Mouse (Mus musculus) embryonic facial prominence, embryonic 13.5 days (tissue): ENCODE results near the gene Gm42417. TPM values are rescaled to one million over a fixed set of nuclear protein-coding genes. Genes with fewer than 3 reads are reported as not detected.
A peak's percentile ranks its signal among the peaks of the same experiment; 100 is the strongest.

Experiments
- ATAC-seq: fragments of 200-750 bp; cut with Nextera tagmentation; 2 replicates; pipeline ENCODE4 v1.8.0; 2017; ENCODE audit warnings: low read depth; ENCODE audit not compliant: insufficient number of reproducible peaks, insufficient read depth, low FRiP score, low TSS enrichment
- H3K27ac ChIP-seq: fragments of 300-500 bp; sonication (generic); 2 replicates; pipeline ENCODE4 v1.5.1; 2015; ENCODE audit warnings: moderate library complexity, mild to moderate bottlenecking, inconsistent platforms
- H3K27me3 ChIP-seq: fragments of 300-500 bp; sonication (generic); 2 replicates; pipeline ENCODE4 v1.6.1; 2015; ENCODE audit warnings: mild to moderate bottlenecking, inconsistent platforms
- H3K36me3 ChIP-seq: fragments of 300-500 bp; sonication (generic); 2 replicates; pipeline ENCODE4 v1.6.1; 2015; ENCODE audit warnings: mild to moderate bottlenecking, inconsistent platforms
- H3K4me1 ChIP-seq: fragments of 300-500 bp; sonication (generic); 2 replicates; pipeline ENCODE4 v1.6.1; 2015; ENCODE audit warnings: inconsistent platforms
- H3K4me2 ChIP-seq: fragments of 300-500 bp; sonication (generic); 2 replicates; pipeline ENCODE4 v1.6.1; 2015; ENCODE audit warnings: moderate library complexity, mild to moderate bottlenecking, inconsistent platforms
- H3K4me3 ChIP-seq: fragments of 300-500 bp; sonication (generic); 2 replicates; pipeline ENCODE4 v1.5.1; 2015; ENCODE audit warnings: mild to moderate bottlenecking, inconsistent platforms
- H3K9ac ChIP-seq: fragments of 300-500 bp; sonication (generic); 2 replicates; pipeline ENCODE4 v1.6.1; 2015; ENCODE audit warnings: mild to moderate bottlenecking, inconsistent platforms
- H3K9me3 ChIP-seq: fragments of 300-500 bp; sonication (generic); 2 replicates; pipeline ENCODE4 v1.6.1; 2016; ENCODE audit warnings: inconsistent platforms
- WGBS: fragments of 180-500 bp; shearing (Covaris S2); methylation state at CpG from one replicate; pipeline ENCODE4 v1.1.7; 2015; ENCODE audit warnings: mixed read lengths; 5-methylcytosine and 5-hydroxymethylcytosine counted together
- polyA plus RNA-seq: library from polyadenylated mRNA; unstranded; fragments of >200 nt; fragmentation: Nextera tagmentation; extraction: Ambion mirVana; gene quantifications from 2 replicates; pipeline ENCODE4 v1.2.1, GENCODE M21; 2015

The Gm42417 gene
- polyA plus RNA-seq, 1 experiment from 2014 or later: not detected

DNA sequence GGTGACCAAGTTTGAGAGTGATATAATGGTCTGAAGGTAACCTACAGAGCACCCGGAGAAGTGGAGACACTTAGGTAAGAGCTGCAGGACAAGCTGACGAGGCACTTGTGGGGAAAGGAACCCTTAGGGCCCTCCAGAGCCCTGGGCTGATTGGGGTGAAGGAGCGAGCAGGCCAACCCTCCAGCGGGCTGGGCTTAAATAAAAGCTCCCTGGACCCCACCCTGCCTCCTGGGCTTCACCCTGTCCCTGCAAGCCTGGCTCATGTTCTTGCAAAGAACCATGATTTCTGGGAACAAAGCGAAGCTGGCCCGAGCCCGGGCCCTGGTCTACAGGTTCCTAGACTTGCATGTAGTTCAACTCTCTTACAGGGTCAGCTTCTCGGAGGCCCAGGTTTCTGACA lies 34.3 kb upstream of the Gm42417 start:
- no peak for ATAC-seq
- H3K9me3 ChIP-seq: no peaks in the 10 kb centered on the region
- 77% methylated on average over 8 of the region's 8 CpGs for WGBS
- H3K36me3 ChIP-seq: no peaks in the 10 kb centered on the region
- no peaks in the 10 kb centered on the region for H3K27me3 ChIP-seq
- H3K4me2 ChIP-seq: no peak overlapping the region
- peaks cover 72% of the 10 kb centered on the region for H3K4me1 ChIP-seq
- H3K4me3 ChIP-seq: no peak overlapping the region
- H3K9ac ChIP-seq: no peak overlapping the region
- H3K27ac ChIP-seq: peak overlapping the region; percentile 4

DNA sequence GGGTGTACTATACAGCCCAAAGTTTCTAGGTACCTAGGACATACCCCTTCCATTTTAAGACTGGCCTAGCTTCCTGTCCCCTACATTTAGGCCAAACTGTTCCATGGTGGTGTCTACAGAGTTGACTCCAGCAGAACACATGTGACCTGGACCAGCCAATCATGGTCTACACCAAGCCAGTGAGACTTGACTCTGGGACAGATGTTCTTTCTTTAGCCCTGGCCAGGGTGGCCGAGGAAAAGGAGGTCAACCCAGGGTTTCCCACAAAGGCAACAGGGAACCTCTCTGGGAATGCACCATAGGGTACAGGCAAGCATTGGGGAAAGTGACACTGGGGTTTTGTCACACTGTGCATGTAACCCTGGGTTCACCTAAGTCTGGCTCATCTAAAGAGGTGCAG lies 33.5 kb upstream of the Gm42417 start:
- 44% methylated on average over 1 of the region's 1 CpGs for WGBS
- Histone ChIP-seq H3K9ac (no peak overlapping the region), H3K27me3 (no peaks in the 10 kb centered on the region), H3K4me2 (no peak overlapping the region), H3K9me3 (no peaks in the 10 kb centered on the region), H3K27ac (no peak overlapping the region), H3K4me3 (no peak overlapping the region), H3K36me3 (no peaks in the 10 kb centered on the region), H3K4me1 (peaks cover 81% of the 10 kb centered on the region)
- no peak for ATAC-seq

- Histone ChIP-seq H3K27ac (peak overlapping the region; percentile 24; the same call in 1 of the 2 replicates), H3K4me1 (peaks cover 83% of the 10 kb centered on the region), H3K4me2 (no peak overlapping the region), H3K9ac (no peak overlapping the region), H3K36me3 (no peaks in the 10 kb centered on the region), H3K27me3 (no peaks in the 10 kb centered on the region), H3K9me3 (no peaks in the 10 kb centered on the region), H3K4me3 (no peak overlapping the region)
- 42% methylated on average over 2 of the region's 2 CpGs for WGBS
- ATAC-seq: no peak
Observed at GRCm38 (mm10) chr1:36572140-36572700, 33.0 kb upstream of the Gm42417 start.

GRCm38 (mm10) chr1:36571627-36572026 lies 32.4 kb upstream of the Gm42417 start:
- no peaks in the 10 kb centered on the region for H3K9me3 ChIP-seq
- H3K4me3 ChIP-seq: no peak overlapping the region
- H3K36me3 ChIP-seq: no peaks in the 10 kb centered on the region
- H3K27ac ChIP-seq: peak overlapping the region; percentile 24; the same call in 1 of the 2 replicates
- peaks cover 83% of the 10 kb centered on the region for H3K4me1 ChIP-seq
- no peak overlapping the region for H3K9ac ChIP-seq
- H3K4me2 ChIP-seq: no peak overlapping the region
- no peaks in the 10 kb centered on the region for H3K27me3 ChIP-seq
- 41% methylated on average over 6 of the region's 6 CpGs for WGBS
- no peak for ATAC-seq

DNA sequence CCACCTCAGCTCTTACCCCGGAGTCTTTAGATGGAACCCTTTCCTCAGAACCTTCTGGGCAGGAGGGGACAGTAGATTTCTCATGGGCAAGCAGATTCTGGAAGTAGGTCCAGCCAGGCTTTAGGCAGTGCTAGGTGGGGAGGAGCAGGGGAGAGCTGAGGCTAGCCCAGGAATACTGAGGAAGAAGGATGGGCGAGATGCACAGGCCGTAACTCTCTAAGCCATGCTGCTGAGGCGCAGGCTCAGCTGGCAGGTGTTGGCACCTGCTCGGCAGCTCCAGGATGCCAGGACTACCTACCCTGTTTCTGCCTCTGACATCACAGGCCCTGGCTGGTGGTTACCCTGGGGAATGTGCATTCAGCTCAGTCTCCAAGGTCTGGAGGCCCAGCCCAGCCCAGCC lies 31.1 kb upstream of the Gm42417 start:
- Histone ChIP-seq H3K27me3 (no peaks in the 10 kb centered on the region), H3K9me3 (no peaks in the 10 kb centered on the region), H3K4me1 (peaks cover 77% of the 10 kb centered on the region), H3K36me3 (no peaks in the 10 kb centered on the region), H3K27ac (0 out of 2 replicates have a peak overlapping the region, but pooled peaks have one; percentile 78), H3K9ac (no peak overlapping the region), H3K4me2 (no peak overlapping the region), H3K4me3 (no peak overlapping the region)
- ATAC-seq: no peak
- 92% methylated on average over 5 of the region's 5 CpGs for WGBS

GRCm38 (mm10) chr1:36569694-36570276 lies 30.6 kb upstream of the Gm42417 start:
- Histone ChIP-seq H3K4me3 (no peak overlapping the region), H3K27me3 (no peaks in the 10 kb centered on the region), H3K27ac (peak overlapping the region; percentile 78; the same call in 1 of the 2 replicates), H3K9me3 (no peaks in the 10 kb centered on the region), H3K36me3 (no peaks in the 10 kb centered on the region), H3K4me2 (no peak overlapping the region), H3K4me1 (peaks cover 73% of the 10 kb centered on the region), H3K9ac (no peak overlapping the region)
- no peak for ATAC-seq
- 43% methylated on average over 7 of the region's 7 CpGs for whole genome bisulfite sequencing

GRCm38 (mm10) chr1:36568776-36569175 lies 29.5 kb upstream of the Gm42417 start:
- Histone ChIP-seq H3K27ac (peak overlapping the region; percentile 78), H3K9ac (no peak overlapping the region; the same call in 1 of the 2 replicates), H3K4me3 (no peak overlapping the region), H3K36me3 (no peaks in the 10 kb centered on the region), H3K4me2 (peak overlapping the region; percentile 41; the same call in 1 of the 2 replicates), H3K9me3 (no peaks in the 10 kb centered on the region), H3K4me1 (peaks cover 63% of the 10 kb centered on the region), H3K27me3 (no peaks in the 10 kb centered on the region)
- 75% methylated on average over 4 of the region's 4 CpGs for WGBS
- no peak for ATAC-seq

DNA sequence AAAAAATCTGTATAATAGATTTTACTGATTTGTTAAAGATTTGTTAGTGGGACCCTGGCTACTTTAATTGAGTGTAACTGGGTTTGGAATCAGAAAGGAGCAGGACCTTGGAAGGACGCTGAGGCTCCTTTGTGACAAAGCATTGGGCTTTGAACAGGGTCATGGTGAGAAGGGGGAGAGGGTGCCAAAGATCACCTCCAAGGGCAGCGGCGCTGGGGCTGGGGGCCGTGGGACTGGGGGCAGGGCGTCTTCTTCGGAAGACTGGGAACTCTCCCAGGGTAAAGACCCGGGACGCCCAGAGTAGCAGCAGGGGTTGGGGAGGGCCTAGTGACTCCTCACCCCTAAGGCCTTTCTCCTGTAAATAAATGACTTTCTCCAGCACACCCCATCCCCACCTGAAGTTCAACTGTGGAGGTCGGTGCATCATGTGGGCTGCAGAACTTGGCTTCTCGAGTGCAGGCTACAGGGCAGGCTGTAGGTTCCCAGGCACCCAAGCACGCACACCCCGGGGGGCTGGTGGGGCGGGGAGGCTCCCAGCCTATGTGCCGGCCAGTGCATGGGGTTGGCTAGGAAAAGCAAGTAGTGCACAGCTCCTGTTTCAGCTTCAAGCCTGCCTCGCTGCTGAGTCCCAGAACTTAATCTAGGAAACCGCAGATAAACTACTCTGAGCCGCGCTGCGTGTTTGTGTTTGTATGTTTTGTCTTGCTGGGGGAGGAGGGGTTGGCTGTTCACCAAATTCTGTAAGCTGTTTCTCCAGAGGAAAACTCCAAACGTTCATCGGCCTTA lies 28.8 kb upstream of the Gm42417 start:
- Histone ChIP-seq H3K36me3 (no peaks in the 10 kb centered on the region), H3K27me3 (no peaks in the 10 kb centered on the region), H3K9me3 (no peaks in the 10 kb centered on the region), H3K4me3 (no peak overlapping the region), H3K4me2 (peak overlapping the region; percentile 41), H3K27ac (peak overlapping the region; percentile 78), H3K4me1 (peaks cover 61% of the 10 kb centered on the region), H3K9ac (peak overlapping the region; percentile 46)
- WGBS: 28% methylated on average over 21 of the region's 21 CpGs
- no peak; the same call in 1 of the 2 replicates for ATAC-seq

DNA sequence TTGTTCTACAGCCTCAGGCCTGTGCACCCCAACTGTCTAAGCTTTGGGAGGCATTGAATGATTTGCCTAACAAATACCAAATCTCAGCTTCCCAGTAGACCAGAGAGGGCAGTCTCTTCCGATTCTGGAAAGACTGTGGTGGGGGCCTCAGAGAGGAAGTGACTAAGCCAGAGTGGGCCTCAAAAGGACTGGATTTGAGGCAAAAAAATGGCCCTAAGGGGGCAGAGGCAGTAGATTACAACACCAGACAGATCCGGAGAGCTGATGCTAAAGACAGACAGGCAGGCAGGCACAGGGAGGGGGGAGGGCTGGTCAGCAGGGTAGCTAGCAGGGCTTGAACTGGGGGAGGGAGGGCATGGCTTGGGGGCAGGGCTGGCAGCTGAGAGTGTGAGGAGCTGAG lies 27.2 kb upstream of the Gm42417 start:
- 11% methylated on average over 2 of the region's 2 CpGs for WGBS
- Histone ChIP-seq H3K4me2 (no peak overlapping the region), H3K27me3 (no peaks in the 10 kb centered on the region), H3K27ac (no peak overlapping the region), H3K4me3 (no peak overlapping the region), H3K9ac (no peak overlapping the region), H3K36me3 (no peaks in the 10 kb centered on the region), H3K9me3 (no peaks in the 10 kb centered on the region), H3K4me1 (peaks cover 64% of the 10 kb centered on the region)
- ATAC-seq: no peak

DNA sequence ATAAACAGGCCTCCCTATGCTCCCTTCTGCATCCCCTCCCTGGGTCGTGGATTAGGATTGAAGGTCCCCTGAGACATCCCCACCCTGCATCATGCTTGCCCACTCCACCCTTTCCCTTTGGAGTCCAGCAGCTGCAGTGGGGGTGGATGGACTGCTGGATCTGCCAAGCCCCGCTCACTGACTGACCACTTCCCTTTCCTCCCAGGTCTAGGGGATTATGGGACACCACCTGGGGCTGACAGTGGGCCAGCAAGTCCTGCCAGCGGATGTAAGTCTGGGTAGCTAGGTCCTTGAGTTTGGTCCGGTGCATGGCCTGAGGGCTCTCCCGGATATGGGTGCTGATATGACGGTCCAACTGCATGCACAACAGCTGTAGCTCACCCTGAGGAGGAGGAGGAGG lies 24.9 kb upstream of the Gm42417 start:
- Histone ChIP-seq H3K36me3 (no peaks in the 10 kb centered on the region), H3K4me1 (peaks cover 60% of the 10 kb centered on the region), H3K27me3 (no peaks in the 10 kb centered on the region), H3K4me2 (no peak overlapping the region), H3K9me3 (no peaks in the 10 kb centered on the region), H3K4me3 (no peak overlapping the region), H3K9ac (no peak overlapping the region), H3K27ac (no peak overlapping the region)
- 73% methylated on average over 6 of the region's 6 CpGs for WGBS
- no peak for ATAC-seq

DNA sequence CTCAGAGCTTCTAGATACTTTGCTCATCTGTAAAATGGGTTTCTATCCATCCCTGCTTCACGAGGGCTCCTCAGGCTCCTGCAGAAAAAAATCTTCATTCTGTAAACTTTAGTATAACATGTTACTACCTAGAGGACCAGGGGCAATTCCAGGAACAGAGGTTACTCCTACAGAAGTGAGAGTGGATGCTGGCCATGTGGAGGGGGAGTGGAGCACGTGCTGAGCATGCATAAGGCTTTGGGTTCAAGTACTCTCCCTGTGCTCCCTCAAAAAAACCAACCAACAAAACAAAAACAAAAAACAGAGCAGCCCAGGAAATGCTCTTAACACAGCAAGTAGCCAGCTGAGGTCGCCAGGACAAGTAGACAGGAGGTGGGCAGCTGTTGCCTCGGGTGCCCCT lies 24.4 kb upstream of the Gm42417 start:
- H3K9me3 ChIP-seq: no peaks in the 10 kb centered on the region
- H3K36me3 ChIP-seq: no peaks in the 10 kb centered on the region
- peaks cover 60% of the 10 kb centered on the region for H3K4me1 ChIP-seq
- ATAC-seq: no peak
- 78% methylated on average over 4 of the region's 4 CpGs for WGBS
- no peaks in the 10 kb centered on the region for H3K27me3 ChIP-seq
- H3K9ac ChIP-seq: no peak overlapping the region
- H3K4me3 ChIP-seq: no peak overlapping the region
- H3K27ac ChIP-seq: no peak overlapping the region
- H3K4me2 ChIP-seq: no peak overlapping the region

DNA sequence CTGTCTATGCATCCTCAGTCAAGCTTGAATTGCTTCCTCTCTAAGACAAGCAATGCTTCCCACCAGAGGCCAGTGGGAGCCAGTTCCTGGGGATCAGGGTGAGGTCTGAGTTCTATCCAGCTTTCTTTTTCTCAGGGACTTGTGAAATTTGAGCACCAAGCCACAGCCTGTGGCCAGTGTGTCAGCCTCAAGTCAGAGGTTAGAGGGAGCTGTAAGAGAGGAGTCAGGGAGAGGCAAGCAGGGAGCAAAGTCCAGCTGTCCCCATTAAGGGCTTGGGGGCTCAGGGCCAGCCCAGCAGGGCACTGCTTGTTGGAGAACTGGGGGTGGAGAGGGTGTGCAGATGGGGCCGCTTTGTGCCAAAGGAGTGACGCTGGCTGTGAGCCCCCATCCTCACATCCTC lies 24.0 kb upstream of the Gm42417 start:
- no peaks in the 10 kb centered on the region for H3K27me3 ChIP-seq
- peaks cover 58% of the 10 kb centered on the region for H3K4me1 ChIP-seq
- H3K9me3 ChIP-seq: no peaks in the 10 kb centered on the region
- ATAC-seq: no peak
- WGBS: 75% methylated on average over 2 of the region's 2 CpGs
- H3K36me3 ChIP-seq: no peaks in the 10 kb centered on the region
- no peak overlapping the region for H3K9ac ChIP-seq
- no peak overlapping the region for H3K4me2 ChIP-seq
- no peak overlapping the region for H3K4me3 ChIP-seq
- H3K27ac ChIP-seq: no peak overlapping the region
